Mouse (Mus musculus) cortical plate, adult 2 months (tissue): ENCODE measurements around the gene Elf2.

Source experiments
- CTCF ChIP-seq: fragments of 200-500 bp; IDR thresholded peaks from 2 replicates; pipeline ENCODE4 v1.5.1; 2011; ENCODE audit warnings: mild to moderate bottlenecking, control low read depth, low read length; ENCODE audit not compliant: insufficient read depth; ENCODE audit errors: extremely low read depth
- POLR2A ChIP-seq: fragments of 200-500 bp; IDR thresholded peaks from 2 replicates; pipeline ENCODE4 v1.6.1; 2011; ENCODE audit warnings: mild to moderate bottlenecking, low read length, control low read depth; ENCODE audit not compliant: insufficient read depth; ENCODE audit errors: extremely low read depth

DNA sequence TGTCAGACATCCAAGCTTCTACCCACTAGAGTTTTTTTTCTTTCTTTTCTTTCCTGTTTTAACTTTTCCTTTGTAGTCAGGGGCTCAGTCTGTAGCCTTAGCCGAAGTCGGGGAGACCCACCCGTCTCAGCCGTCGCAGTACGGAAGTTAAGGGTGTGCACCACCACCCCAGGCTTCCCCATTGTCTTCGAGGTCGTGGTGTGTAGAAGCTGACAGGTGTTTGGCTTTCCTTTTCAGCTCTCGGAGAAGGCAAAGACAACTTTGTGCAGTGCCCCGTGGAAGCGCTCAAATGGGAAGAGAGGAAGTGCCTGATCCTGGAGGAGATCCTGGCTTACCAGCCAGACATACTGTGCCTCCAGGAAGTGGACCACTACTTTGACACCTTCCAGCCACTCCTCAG, 91.0 kb downstream of the Elf2 start:
- no peak for TF ChIP-seq POLR2A
- TF ChIP-seq CTCF: no peak
